Mouse (Mus musculus): Measurements from ENCODE around the gene Ckm.

DNA sequence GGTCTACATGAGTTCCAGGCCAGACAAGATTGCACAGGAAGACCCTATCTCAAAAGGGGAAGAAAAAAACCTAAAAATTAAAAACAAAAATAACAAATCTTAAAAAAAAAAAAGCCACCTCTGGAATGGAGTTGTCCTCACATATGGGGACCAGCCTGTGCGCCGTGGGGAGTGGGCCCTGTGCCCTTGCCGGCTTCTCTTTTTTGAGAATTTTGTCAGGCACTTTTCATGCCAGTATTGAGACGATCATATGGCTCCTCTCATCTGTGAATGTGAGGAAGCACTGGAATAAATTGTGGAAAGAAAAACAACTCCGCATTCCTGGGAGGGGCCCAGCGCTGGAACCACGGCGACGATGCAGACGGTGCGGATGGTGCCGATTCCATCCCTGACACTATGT, 44.6 kb downstream of the Ckm start:
- TF ChIP-seq EP300 (IDR thresholded peaks at IDR 0.05; ENCODE audit: low read depth), result no peak
- no peak for TF ChIP-seq CTCF (IDR thresholded peaks at IDR 0.05; ENCODE audit: low read depth)

Data from heart, postnatal 0 days (tissue).